Mouse (Mus musculus) CH12.LX (cell line): ENCODE data around the gene Rarg. TPM values are rescaled to one million over a fixed set of nuclear protein-coding genes. Genes with fewer than 3 reads are reported as not detected.

Experiments
- DNase-seq: peaks from one replicate; pipeline ENCODE4 v3.0.0-alpha.2; 2013; ENCODE audit errors: extremely low read depth
- H3K27ac ChIP-seq: 2 replicates; pipeline ENCODE4 v1.5.1; 2012; ENCODE audit warnings: low read depth, mild to moderate bottlenecking, control low read depth, moderate library complexity; ENCODE audit not compliant: insufficient read depth
- H3K27me3 ChIP-seq: replicated peaks from 2 replicates; pipeline ENCODE3; 2012; ENCODE audit warnings: inconsistent platforms
- H3K36me3 ChIP-seq, 2 experiments: replicated peaks in 1 of 2; 2 replicates each; pipeline versions ENCODE3 to v1.6.1; 2012; ENCODE audit warnings: inconsistent platforms in 1 of 2, low read length in 1 of 2, mild to moderate bottlenecking in 1 of 2, mixed read lengths in 1 of 2, moderate library complexity in 1 of 2; ENCODE audit not compliant: control insufficient read depth in 1 of 2, insufficient read depth in 1 of 2
- H3K4me1 ChIP-seq, 2 experiments: 2 replicates each; pipeline ENCODE4 v1.6.1; 2012; ENCODE audit warnings: inconsistent platforms in 1 of 2, moderate library complexity in 1 of 2; ENCODE audit not compliant: insufficient read depth in 2 of 2, control insufficient read depth in 1 of 2
- H3K4me2 ChIP-seq: 2 replicates; pipeline ENCODE4 v1.6.1; 2012; ENCODE audit warnings: low read depth, mild to moderate bottlenecking, control low read depth; ENCODE audit not compliant: poor library complexity, insufficient read depth, severe bottlenecking
- H3K4me3 ChIP-seq, 3 experiments: fragments of 150-350 bp in 1 of 3; sonication (generic) in 1 of 3; replicated peaks in 1 of 3; 2 replicates each; pipeline versions ENCODE3 to v1.5.1; 2011 to 2012; ENCODE audit warnings: low read depth in 2 of 3, low read length in 2 of 3, mild to moderate bottlenecking in 2 of 3, moderate library complexity in 2 of 3, control low read depth in 1 of 3, improper control_type of control experiment in 1 of 3, inconsistent platforms in 1 of 3, mixed read lengths in 1 of 3; ENCODE audit not compliant: poor library complexity in 1 of 3
- H3K79me2 ChIP-seq: replicated peaks from 2 replicates; pipeline ENCODE4 v1.6.1; 2012; ENCODE audit warnings: mild to moderate bottlenecking, moderate library complexity; ENCODE audit not compliant: control insufficient read depth, poor library complexity, insufficient read depth, severe bottlenecking; ENCODE audit errors: extremely low read depth
- H3K9ac ChIP-seq: 2 replicates; pipeline ENCODE4 v1.6.1; 2012; ENCODE audit warnings: low read depth, mild to moderate bottlenecking, control low read depth, moderate library complexity; ENCODE audit not compliant: insufficient read depth
- H3K9me3 ChIP-seq: replicated peaks from 2 replicates; pipeline ENCODE3; 2012; ENCODE audit warnings: low read length, inconsistent platforms, mixed read lengths
- CHD1 ChIP-seq: IDR thresholded peaks from 2 replicates; pipeline ENCODE4 v1.6.1; 2012; ENCODE audit warnings: low read depth, low read length, improper control_type of control experiment, inconsistent platforms
- CTCF ChIP-seq, 2 experiments: IDR thresholded peaks in 1 of 2; conservative IDR thresholded peaks in 1 of 2; 2 replicates each; pipeline ENCODE4 v1.5.1; 2011 to 2012; ENCODE audit warnings: low read depth in 2 of 2, low read length in 2 of 2, improper control_type of control experiment in 1 of 2, inconsistent platforms in 1 of 2, mild to moderate bottlenecking in 1 of 2, moderate library complexity in 1 of 2
- GABPA ChIP-seq: IDR thresholded peaks from 2 replicates; pipeline ENCODE4 v1.6.1; 2012; ENCODE audit warnings: low read depth, low read length, improper control_type of control experiment, inconsistent platforms; ENCODE audit not compliant: insufficient replicate concordance
- NELFE ChIP-seq: IDR thresholded peaks from 2 replicates; pipeline ENCODE4 v1.6.1; 2011; ENCODE audit warnings: low read depth, low read length, improper control_type of control experiment
- POLR2A ChIP-seq: IDR thresholded peaks from 2 replicates; pipeline ENCODE4 v1.6.1; 2011; ENCODE audit warnings: low read depth, mild to moderate bottlenecking, improper control_type of control experiment, low read length
- RAD21 ChIP-seq: IDR thresholded peaks from 2 replicates; pipeline ENCODE4 v1.6.1; 2011; ENCODE audit warnings: low read depth, mild to moderate bottlenecking, low read length, improper control_type of control experiment, moderate library complexity
- RCOR1 ChIP-seq: conservative IDR thresholded peaks from 2 replicates; pipeline ENCODE4 v1.6.1; 2012; ENCODE audit warnings: low read depth, mild to moderate bottlenecking, inconsistent platforms, low read length, improper control_type of control experiment
- SIN3A ChIP-seq: IDR thresholded peaks from 2 replicates; pipeline ENCODE4 v1.6.1; 2012; ENCODE audit warnings: low read length, improper control_type of control experiment, inconsistent platforms
- SMC3 ChIP-seq: IDR thresholded peaks from 2 replicates; pipeline ENCODE4 v1.6.1; 2011; ENCODE audit warnings: low read depth, low read length, improper control_type of control experiment
- USF2 ChIP-seq: conservative IDR thresholded peaks from 2 replicates; pipeline ENCODE4 v1.6.1; 2011; ENCODE audit warnings: low read depth, low read length, improper control_type of control experiment
- dilution Hi-C: fragments of 300-500 bp; cut with MboI; formaldehyde crosslinking; loops from 2 replicates; pipeline ENCODE4 v1.14.3; 2020; ENCODE audit warnings: low sequenced_read_pairs; ENCODE audit not compliant: extremely low pct_unique_long_range_greater_than_20kb, extremely low pct_ligation_motif_present
- in situ Hi-C: fragments of 300-500 bp; cut with MboI; formaldehyde crosslinking; loops from 3 replicates; pipeline ENCODE4 v1.14.3; 2019; ENCODE audit warnings: low sequenced_read_pairs, low pct_ligation_motif_present, low pct_unique_long_range_greater_than_20kb, mixed read lengths
- polyA plus RNA-seq: library from polyadenylated mRNA; unstranded; fragments of >175 nt; gene quantifications from 2 replicates; pipeline ENCODE4 v1.2.1, GENCODE M21; 2012; ENCODE audit warnings: low read depth; ENCODE audit not compliant: insufficient read length
- total RNA-seq, 2 experiments: library from RNA; depleted of rRNA; stranded (reverse); fragments of 300-350 nt in 1 of 2; fragments of >200 nt in 1 of 2; gene quantifications; 2 replicates each; pipeline ENCODE4 v1.2.3; 2012 to 2014

Gene Rarg
- total and polyA plus RNA-seq, 3 experiments: 0.17 to 0.76 (median 0.64) TPM

GRCm38 (mm10) chr15:102270274-102270960 is 13.1 kb upstream of the Rarg start, which contains the start of gene Gm9918:
TSS of gene Gm9918 (plus strand) at chr15:102270563.
- no peak for DNase-seq
- no peaks in the 10 kb centered on the region for H3K36me3 ChIP-seq
- in situ Hi-C loops (no loop called here), dilution Hi-C loops (no loop called here)
- no peaks in the 10 kb centered on the region for H3K9me3 ChIP-seq
- H3K27ac ChIP-seq: no peak within 1 kb of the TSS
- no peaks in the 10 kb centered on the region for H3K79me2 ChIP-seq
- peaks cover 46% of the 10 kb centered on the region for H3K27me3 ChIP-seq
- no peak within 1 kb of the TSS for H3K4me2 ChIP-seq
- H3K4me1 ChIP-seq: 0 out of 4 replicates have a peak, but pooled peaks cover 0 to 2% of the 10 kb centered on the region in 2 experiments
- no peak for TF ChIP-seq SIN3A
- no peak for TF ChIP-seq NELFE
- TF ChIP-seq RCOR1: no peak
- TF ChIP-seq, all 38 proteins: peak for 0
- Histone ChIP-seq H3K4me3 (no peak within 1 kb of the TSS), H3K9ac (no peak within 1 kb of the TSS)

GRCm38 (mm10) chr15:102265548-102265947 is 8.2 kb upstream of the Rarg start:
- no peak for DNase-seq

GRCm38 (mm10) chr15:102263037-102263436 is 5.7 kb upstream of the Rarg start:
- Histone ChIP-seq H3K4me2 (no peak overlapping the region), H3K36me3 (no peaks in the 10 kb centered on the region), H3K79me2 (no peaks in the 10 kb centered on the region), H3K9me3 (no peaks in the 10 kb centered on the region), H3K27ac (no peak overlapping the region), H3K4me3 (no peak overlapping the region)
- no peak for DNase-seq
- in situ Hi-C loops (no loop called here), dilution Hi-C loops (no loop called here)
- no peak for TF ChIP-seq GABPA
- TF ChIP-seq POLR2A: no peak
- no peak for TF ChIP-seq CHD1
- TF ChIP-seq USF2: no peak
- TF ChIP-seq, all 38 proteins: peak for 0
- Histone ChIP-seq H3K4me1 (peaks cover 13 to 27% of the 10 kb centered on the region in 2 experiments; a peak in 3 of 4 replicates), H3K27me3 (peaks cover 62% of the 10 kb centered on the region), H3K9ac (no peak overlapping the region)

More at GRCm38 (mm10) chr15:102265548-102265947, 8.2 kb upstream of the Rarg start:
- Histone ChIP-seq H3K9ac (no peak overlapping the region), H3K9me3 (no peaks in the 10 kb centered on the region), H3K79me2 (no peaks in the 10 kb centered on the region), H3K36me3 (no peaks in the 10 kb centered on the region), H3K4me2 (no peak overlapping the region), H3K27ac (no peak overlapping the region), H3K4me3 (no peak overlapping the region), H3K27me3 (peaks cover 51% of the 10 kb centered on the region), H3K4me1 (peaks cover 9 to 19% of the 10 kb centered on the region in 2 experiments; a peak in 3 of 4 replicates)
- dilution Hi-C loops (no loop called here), in situ Hi-C loops (no loop called here)
- TF ChIP-seq GABPA (no peak), RAD21 (peak; percentile 36), USF2 (no peak), CTCF (conservative IDR thresholded peaks at IDR 0.05 in 1 of 2, IDR thresholded peaks at IDR 0.05 in 1 of 2; ENCODE audit: low read depth in 2 of 2, low read length in 2 of 2) (peak; percentile 32 to 53; a peak in 3 of 4 replicates), SMC3 (peak; percentile 39)
